Mouse (Mus musculus) subcutaneous adipose tissue, adult 2 months (tissue): ENCODE measurements around the gene Qpct. TPM values are rescaled to one million over a fixed set of nuclear protein-coding genes. Genes with fewer than 3 reads are reported as not detected.

Source experiments
- polyA plus RNA-seq: library from polyadenylated mRNA; depleted of rRNA; stranded (reverse); fragments of >200 nt; gene quantifications from 2 replicates; pipeline ENCODE4 v1.2.3, GENCODE M21; 2012; ENCODE audit warnings: low replicate concordance; rRNA removed

Qpct gene
- polyA plus RNA-seq, result 14.2 and 28.0 TPM in 2 replicates

DNA sequence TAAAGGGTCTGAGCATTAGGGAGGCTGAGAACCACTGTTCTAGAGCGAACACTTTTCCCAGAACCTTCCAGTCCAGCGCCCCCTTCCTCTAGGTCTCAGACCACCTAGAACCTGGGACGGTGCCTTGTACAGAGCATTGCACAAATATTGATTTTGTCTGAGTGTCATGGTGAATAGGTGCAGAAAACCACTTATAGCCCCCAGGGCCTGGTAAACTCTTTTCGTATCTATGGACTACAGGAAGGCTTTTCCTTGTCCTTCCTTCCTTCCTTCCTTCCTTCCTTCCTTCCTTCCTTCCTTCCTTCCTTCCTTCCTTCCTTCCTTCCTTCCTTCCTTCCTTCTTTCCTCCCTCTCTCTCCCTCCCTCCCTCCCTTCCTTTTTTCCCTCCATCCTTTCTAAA lies at the start of gene Qpct:
Gene Qpct, plus strand, starts transcription at position 301 of the 400 bp plus-strand sequence.

GRCm38 (mm10) chr17:79020208-79020983 lies 31.3 kb upstream of the Qpct start, which contains the start of gene Prkd3:
TSS of gene Prkd3 (minus strand) at chr17:79020816.

Other genes starting within 250 kb of the Qpct start
- gene Heatr5b, start 216.5 kb upstream of the Qpct start, polyA plus RNA-seq, result 30.4 and 39.0 TPM in 2 replicates
- gene Gpatch11, start 216.3 kb upstream of the Qpct start, polyA plus RNA-seq, result 11.5 and 18.3 TPM in 2 replicates
- gene Eif2ak2, start 169.3 kb upstream of the Qpct start, polyA plus RNA-seq, result 5.3 and 10.6 TPM in 2 replicates
- not detected in 2 replicates for gene Sult6b1, start 144.9 kb upstream of the Qpct start, polyA plus RNA-seq
- gene Cebpzos, start 135.4 kb upstream of the Qpct start, polyA plus RNA-seq, result 8.6 and 9.7 TPM in 2 replicates
- gene Cebpz, start 114.8 kb upstream of the Qpct start, polyA plus RNA-seq, result 3.5 and 8.7 TPM in 2 replicates
- gene Ndufaf7, start 114.8 kb upstream of the Qpct start, polyA plus RNA-seq, result 13.1 and 16.1 TPM in 2 replicates
- 15.5 and 22.3 TPM in 2 replicates for gene Prkd3, start 31.1 kb upstream of the Qpct start, polyA plus RNA-seq